Mouse (Mus musculus) heart, embryonic 10.5 days (tissue): ENCODE measurements at regions not wholly inside any gene's neighbourhood (a gene's known extent, or its start where the extent isn't known, plus 50 kb on each side); places are given as distances from the start of the nearest gene placed in this dataset.

Source experiments
- DNase-seq: peaks from one replicate; pipeline ENCODE4 v3.0.0-alpha.2; 2017; ENCODE audit warnings: low spot score
- H3K27ac ChIP-seq: fragments of 300-500 bp; sonication (generic); 2 replicates; pipeline ENCODE4 v1.5.1; 2016; ENCODE audit warnings: mild to moderate bottlenecking
- H3K27me3 ChIP-seq: fragments of 300-500 bp; sonication (generic); 2 replicates; pipeline ENCODE4 v1.6.1; 2016; ENCODE audit warnings: mild to moderate bottlenecking; ENCODE audit not compliant: poor library complexity, insufficient read depth, severe bottlenecking
- H3K36me3 ChIP-seq: fragments of 300-500 bp; sonication (generic); 2 replicates; pipeline ENCODE4 v1.6.1; 2016; ENCODE audit warnings: mild to moderate bottlenecking, moderate library complexity
- H3K4me1 ChIP-seq: fragments of 300-500 bp; sonication (generic); 2 replicates; pipeline ENCODE4 v1.6.1; 2016; ENCODE audit warnings: mild to moderate bottlenecking
- H3K4me3 ChIP-seq: fragments of 300-500 bp; sonication (generic); 2 replicates; pipeline ENCODE4 v1.5.1; 2016; ENCODE audit warnings: mild to moderate bottlenecking, moderate library complexity
- H3K9me3 ChIP-seq: fragments of 300-500 bp; sonication (generic); 2 replicates; pipeline ENCODE4 v1.6.1; 2016; ENCODE audit warnings: mild to moderate bottlenecking, moderate library complexity
- WGBS: fragments of 180-500 bp; shearing (Covaris S2); methylation state at CpG from one replicate; pipeline ENCODE4 v1.1.7; 2016; 5-methylcytosine and 5-hydroxymethylcytosine counted together

DNA sequence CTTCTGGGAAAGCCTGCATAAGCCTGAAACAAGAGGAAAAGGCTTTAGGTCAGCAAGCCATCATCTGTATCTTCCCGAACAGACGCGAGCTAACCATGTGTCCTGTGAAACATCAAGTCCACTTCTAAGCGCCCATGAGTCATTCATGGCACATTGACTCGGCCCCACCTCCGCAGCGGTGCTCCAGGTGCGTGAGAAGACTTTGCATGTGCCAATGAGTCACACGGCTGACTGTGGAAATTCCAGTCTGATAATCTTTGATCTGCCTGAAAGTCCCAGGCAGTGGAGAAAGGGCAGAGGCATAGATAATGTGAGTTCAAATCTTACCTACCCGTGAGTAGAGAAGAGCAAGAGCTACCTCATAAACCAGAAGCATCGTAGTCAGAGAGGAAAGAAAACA, 137.8 kb downstream of the Pfkfb3 start:
- Histone ChIP-seq H3K9me3 (no peaks in the 10 kb centered on the region), H3K27ac (no peak overlapping the region), H3K4me1 (no peaks in the 10 kb centered on the region), H3K27me3 (no peaks in the 10 kb centered on the region), H3K4me3 (no peak overlapping the region), H3K36me3 (no peaks in the 10 kb centered on the region)
- no peak for DNase-seq
- 70% methylated on average over 11 of the region's 11 CpGs for WGBS

DNA sequence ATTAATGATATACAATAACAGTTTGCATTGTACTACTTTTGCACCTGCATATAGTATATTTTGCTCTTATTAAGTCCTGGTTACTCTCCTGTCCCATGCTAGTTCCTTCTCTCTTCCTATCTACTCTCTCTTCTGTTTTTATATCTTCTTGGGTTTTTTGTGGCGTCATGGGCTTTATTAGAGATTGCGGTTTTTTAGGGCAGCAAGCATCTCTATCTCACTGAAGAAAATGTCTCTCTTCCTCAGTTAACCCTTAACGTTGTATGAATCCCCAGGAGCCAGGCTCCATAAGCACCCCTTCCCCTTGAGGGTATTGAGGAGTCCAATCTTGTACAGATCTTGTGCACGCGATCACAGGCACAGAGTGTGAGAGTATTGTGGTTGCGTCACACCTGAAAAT, 141.4 kb downstream of the Pfkfb3 start:
- Histone ChIP-seq H3K36me3 (no peaks in the 10 kb centered on the region), H3K27ac (no peak overlapping the region), H3K4me3 (no peak overlapping the region), H3K9me3 (no peaks in the 10 kb centered on the region), H3K27me3 (no peaks in the 10 kb centered on the region), H3K4me1 (no peaks in the 10 kb centered on the region)
- DNase-seq: peak; percentile 25
- WGBS: 87% methylated on average over 6 of the region's 6 CpGs

DNA sequence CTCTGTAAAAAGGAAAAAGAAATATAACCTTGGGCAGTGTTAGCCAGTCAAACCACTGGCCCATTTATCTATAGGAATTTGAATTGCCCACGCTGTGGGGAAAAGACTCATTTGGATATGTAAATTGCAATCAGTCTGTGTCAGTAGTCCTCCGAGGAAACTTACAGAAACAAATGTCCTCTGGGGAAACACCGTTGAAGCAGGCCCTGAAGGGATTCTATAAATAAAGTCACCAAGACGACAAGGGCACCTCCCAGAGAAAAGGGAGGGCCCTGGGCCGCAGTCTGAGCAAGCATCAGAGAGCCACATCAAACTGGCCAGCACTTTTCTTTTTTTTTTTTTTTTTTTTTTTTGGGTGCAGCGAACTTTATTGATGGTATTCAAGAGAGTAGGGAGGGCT, 145.4 kb downstream of the Pfkfb3 start:
- WGBS: 58% methylated on average over 5 of the region's 6 CpGs

DNA sequence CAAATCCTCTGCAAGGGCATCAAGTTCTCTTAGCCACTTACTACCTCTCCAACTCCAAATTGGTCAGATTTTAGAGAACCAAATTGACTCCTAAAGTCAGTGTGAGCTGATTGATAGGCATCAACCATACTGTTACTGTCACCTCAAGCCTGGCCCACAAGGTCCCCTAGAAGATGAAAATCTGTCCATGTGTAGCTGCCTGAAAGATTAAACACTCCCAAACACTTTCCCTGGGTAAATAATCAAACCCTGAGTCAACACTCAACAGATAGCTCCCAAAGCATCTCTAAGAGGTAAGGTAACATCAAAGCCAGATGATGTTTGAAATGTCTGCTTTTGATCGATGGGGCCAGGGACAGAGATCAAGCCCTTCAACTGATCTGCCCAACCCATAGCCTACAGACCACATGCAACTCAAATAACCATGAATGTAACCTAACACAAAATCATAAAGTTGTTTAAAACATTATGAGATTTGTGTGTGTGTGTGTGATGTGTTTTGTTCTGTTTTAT, 147.7 kb downstream of the Pfkfb3 start:
- Histone ChIP-seq H3K36me3 (no peaks in the 10 kb centered on the region), H3K4me1 (no peaks in the 10 kb centered on the region), H3K27ac (no peak overlapping the region), H3K4me3 (no peak overlapping the region), H3K9me3 (no peaks in the 10 kb centered on the region), H3K27me3 (no peaks in the 10 kb centered on the region)
- WGBS: 85% methylated on average over 1 of the region's 1 CpGs
- DNase-seq: peak; percentile 17

More for the DNA sequence above, 145.4 kb downstream of the Pfkfb3 start:
- H3K9me3 ChIP-seq: no peaks in the 10 kb centered on the region
- no peak overlapping the region for H3K4me3 ChIP-seq
- H3K27me3 ChIP-seq: no peaks in the 10 kb centered on the region
- no peaks in the 10 kb centered on the region for H3K36me3 ChIP-seq
- peak; percentile 25 for DNase-seq
- no peak overlapping the region for H3K27ac ChIP-seq
- no peaks in the 10 kb centered on the region for H3K4me1 ChIP-seq

DNA sequence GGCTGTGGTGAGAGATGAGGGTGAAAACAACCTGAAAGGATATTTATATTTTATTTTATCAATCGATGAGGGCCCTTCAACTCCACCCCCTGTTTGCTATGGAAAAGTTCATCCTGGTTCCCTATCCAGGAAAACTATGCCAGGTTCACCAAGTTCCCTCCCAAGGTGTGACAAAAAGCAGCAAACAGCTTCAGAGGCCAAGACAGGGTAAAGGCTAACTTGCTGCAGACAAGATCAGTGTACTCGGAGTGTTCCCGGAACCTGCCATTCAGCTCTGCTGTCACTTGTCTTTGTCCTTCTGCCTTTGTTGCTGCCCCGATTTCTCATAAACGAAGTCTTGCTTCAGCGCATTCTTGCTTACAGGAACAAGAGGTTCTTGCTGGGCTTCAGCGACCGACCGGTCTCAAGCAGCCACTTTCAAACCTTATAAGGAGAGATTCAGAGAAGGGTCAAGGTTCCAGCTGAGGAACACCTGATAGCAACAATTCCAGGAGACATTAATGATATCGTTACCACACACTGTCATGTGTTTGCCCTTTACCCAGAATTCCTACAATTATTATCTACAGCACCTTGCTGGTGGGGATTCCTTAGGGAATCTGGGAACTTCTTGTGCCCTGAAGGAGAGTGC, 151.5 kb downstream of the Pfkfb3 start:
- H3K27me3 ChIP-seq: no peaks in the 10 kb centered on the region
- H3K4me1 ChIP-seq: 0 out of 2 replicates have a peak, but pooled peaks cover 4% of the 10 kb centered on the region
- H3K36me3 ChIP-seq: no peaks in the 10 kb centered on the region
- DNase-seq: no peak
- H3K4me3 ChIP-seq: no peak overlapping the region
- H3K9me3 ChIP-seq: no peaks in the 10 kb centered on the region
- H3K27ac ChIP-seq: peak overlapping the region; percentile 59; the same call in 1 of the 2 replicates
- 64% methylated on average over 10 of the region's 10 CpGs for WGBS

DNA sequence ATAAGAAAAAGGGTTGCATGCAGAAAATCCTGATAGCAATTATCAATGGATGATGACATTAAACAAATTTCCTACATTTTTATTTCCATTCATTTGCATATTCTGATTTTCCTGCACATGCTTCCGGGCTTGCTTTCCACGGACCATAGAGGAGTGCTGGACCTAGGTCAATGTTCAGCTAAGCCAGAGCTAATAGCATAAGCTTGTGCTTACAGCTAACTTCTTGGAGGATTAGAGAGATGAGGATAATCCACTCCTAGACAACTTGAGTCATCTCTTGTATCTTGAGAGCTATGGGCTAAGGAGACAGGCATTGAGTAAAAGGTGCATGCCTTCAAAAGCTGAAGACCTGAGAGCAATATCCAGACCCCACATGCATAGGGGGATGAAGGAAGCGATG, 154.5 kb downstream of the Pfkfb3 start:
- H3K4me3 ChIP-seq: no peak overlapping the region
- no peaks in the 10 kb centered on the region for H3K27me3 ChIP-seq
- H3K36me3 ChIP-seq: no peaks in the 10 kb centered on the region
- H3K4me1 ChIP-seq: 0 out of 2 replicates have a peak, but pooled peaks cover 4% of the 10 kb centered on the region
- 95% methylated on average over 3 of the region's 3 CpGs for WGBS
- no peak for DNase-seq
- no peak overlapping the region for H3K27ac ChIP-seq
- H3K9me3 ChIP-seq: no peaks in the 10 kb centered on the region

DNA sequence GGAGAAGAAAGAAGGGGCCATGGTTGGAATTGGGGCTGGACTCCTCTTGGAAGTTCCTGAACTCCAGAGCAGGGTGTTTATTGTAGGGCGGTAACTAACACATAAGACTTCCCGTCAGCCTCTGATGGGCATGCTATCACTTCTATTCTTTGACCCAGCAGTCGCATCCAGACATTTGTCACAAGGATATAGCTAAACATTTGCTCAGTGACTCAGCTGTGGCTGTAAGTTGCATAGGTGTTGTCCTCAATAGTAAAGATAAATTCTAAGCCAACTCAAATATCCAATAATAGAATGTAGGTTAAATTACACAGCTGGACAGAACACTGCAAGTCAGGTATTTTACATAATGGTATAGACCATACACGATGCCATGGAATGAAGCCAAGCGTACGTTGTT, 154.9 kb downstream of the Pfkfb3 start:
- WGBS: 78% methylated on average over 6 of the region's 6 CpGs
- no peak overlapping the region for H3K4me3 ChIP-seq
- H3K36me3 ChIP-seq: no peaks in the 10 kb centered on the region
- H3K27ac ChIP-seq: no peak overlapping the region
- no peak for DNase-seq
- H3K4me1 ChIP-seq: 0 out of 2 replicates have a peak, but pooled peaks cover 4% of the 10 kb centered on the region
- H3K27me3 ChIP-seq: no peaks in the 10 kb centered on the region
- H3K9me3 ChIP-seq: no peaks in the 10 kb centered on the region

DNA sequence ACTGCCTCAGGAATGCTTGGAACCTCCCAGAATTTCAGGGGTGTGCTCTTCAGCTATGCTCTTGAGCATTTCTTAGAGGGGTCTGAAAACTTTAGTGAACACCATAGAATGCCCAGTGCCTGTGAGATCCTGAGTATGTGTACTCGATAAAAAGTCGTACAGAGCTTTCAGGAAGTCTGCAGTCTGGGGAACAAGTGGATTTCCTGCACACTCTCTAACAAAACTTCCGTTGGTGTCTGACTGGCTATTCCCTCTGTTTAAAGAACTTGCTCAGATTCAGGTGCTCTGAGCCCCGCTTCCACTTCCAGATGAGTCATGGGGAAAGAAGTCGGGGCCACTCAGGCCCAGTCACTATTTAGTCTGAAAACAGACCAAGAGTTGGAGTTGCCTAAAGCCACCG, 155.5 kb downstream of the Pfkfb3 start:
- no peaks in the 10 kb centered on the region for H3K9me3 ChIP-seq
- 60% methylated on average over 6 of the region's 6 CpGs for WGBS
- H3K27me3 ChIP-seq: no peaks in the 10 kb centered on the region
- DNase-seq: no peak
- 0 out of 2 replicates have a peak overlapping the region, but pooled peaks have one; percentile 3 for H3K27ac ChIP-seq
- no peaks in the 10 kb centered on the region for H3K36me3 ChIP-seq
- H3K4me1 ChIP-seq: 0 out of 2 replicates have a peak, but pooled peaks cover 4% of the 10 kb centered on the region
- no peak overlapping the region for H3K4me3 ChIP-seq

DNA sequence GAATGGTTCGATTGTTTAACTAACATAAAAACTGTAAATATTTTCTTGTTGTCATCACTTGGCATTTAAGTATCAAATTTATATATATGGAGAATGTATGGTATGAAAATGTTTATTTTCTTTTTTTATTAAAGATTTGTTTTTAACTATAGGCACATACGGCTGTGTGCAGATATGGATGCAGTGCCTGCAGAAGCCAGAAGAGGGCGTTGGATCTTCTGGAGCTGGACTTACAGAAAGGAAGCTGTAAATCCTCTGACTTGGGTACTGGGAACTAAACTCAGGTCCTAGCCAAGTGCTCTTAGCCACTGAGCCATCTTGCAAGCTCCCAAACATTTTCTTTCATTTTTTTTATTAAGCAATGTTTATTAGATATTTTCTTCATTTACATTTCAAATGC, 157.0 kb downstream of the Pfkfb3 start:
- 0 out of 2 replicates have a peak, but pooled peaks cover 4% of the 10 kb centered on the region for H3K4me1 ChIP-seq
- 80% methylated on average over 3 of the region's 3 CpGs for WGBS
- no peaks in the 10 kb centered on the region for H3K27me3 ChIP-seq
- DNase-seq: no peak
- H3K36me3 ChIP-seq: no peaks in the 10 kb centered on the region
- no peak overlapping the region for H3K27ac ChIP-seq
- no peaks in the 10 kb centered on the region for H3K9me3 ChIP-seq
- H3K4me3 ChIP-seq: no peak overlapping the region

DNA sequence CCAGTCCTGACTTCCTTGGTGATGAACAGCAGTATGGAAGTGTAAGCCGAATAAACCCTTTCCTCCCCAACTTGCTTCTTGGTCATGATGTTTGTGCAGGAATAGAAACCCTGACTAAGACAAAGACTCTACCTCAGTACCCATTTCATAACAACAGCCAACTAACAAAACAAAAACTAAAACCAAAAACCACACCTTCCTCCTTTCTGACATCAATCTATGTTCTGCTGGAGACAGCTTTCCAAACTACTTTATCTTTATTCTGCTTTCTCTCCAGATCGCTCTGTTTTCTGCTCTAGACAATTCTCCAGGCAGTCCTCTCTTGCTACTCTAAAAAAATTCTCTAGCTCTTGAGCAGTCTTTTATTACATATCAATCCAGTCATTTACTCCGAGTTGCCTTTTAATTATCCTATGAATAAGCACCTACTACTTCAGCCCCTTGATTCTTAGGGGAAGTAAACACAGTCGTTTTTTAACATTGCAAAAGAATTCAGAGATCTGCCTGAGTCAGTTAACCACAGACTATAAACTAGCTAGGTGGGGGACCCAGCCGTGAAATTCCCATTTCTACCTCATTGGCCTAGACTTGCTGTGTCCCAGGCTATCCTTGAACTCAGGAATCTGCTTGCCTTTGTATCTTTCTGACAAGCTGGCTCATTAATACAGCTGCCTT, 159.1 kb downstream of the Pfkfb3 start:
- H3K4me1 ChIP-seq: 0 out of 2 replicates have a peak, but pooled peaks cover 4% of the 10 kb centered on the region
- H3K9me3 ChIP-seq: no peaks in the 10 kb centered on the region
- no peaks in the 10 kb centered on the region for H3K27me3 ChIP-seq
- no peak overlapping the region for H3K27ac ChIP-seq
- H3K36me3 ChIP-seq: no peaks in the 10 kb centered on the region
- DNase-seq: no peak
- no peak overlapping the region for H3K4me3 ChIP-seq
- 75% methylated on average over 5 of the region's 5 CpGs for WGBS

DNA sequence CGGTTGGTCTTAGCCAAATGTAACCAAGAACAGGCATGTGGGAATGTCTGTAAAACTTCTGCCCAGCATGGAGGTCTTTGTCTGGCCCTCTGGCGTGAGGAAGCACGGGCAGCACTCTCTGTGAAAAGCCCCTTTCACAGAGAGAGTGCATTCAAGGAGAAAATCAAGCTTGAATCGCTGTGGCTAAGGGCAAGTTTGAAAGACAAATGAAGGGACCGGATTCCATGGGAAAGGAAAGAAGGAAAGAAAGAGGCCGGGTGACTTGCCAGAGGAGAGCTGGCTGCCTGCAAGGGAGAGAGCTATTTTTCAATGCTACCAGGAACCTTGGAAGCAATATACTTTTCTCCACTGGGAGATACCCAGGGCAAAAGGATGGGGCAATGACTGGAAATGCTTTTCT, 162.2 kb downstream of the Pfkfb3 start:
- no peaks in the 10 kb centered on the region for H3K27me3 ChIP-seq
- no peaks in the 10 kb centered on the region for H3K36me3 ChIP-seq
- no peaks in the 10 kb centered on the region for H3K9me3 ChIP-seq
- no peaks in the 10 kb centered on the region for H3K4me1 ChIP-seq
- no peak for DNase-seq
- H3K4me3 ChIP-seq: no peak overlapping the region
- 67% methylated on average over 6 of the region's 6 CpGs for WGBS
- no peak overlapping the region for H3K27ac ChIP-seq

DNA sequence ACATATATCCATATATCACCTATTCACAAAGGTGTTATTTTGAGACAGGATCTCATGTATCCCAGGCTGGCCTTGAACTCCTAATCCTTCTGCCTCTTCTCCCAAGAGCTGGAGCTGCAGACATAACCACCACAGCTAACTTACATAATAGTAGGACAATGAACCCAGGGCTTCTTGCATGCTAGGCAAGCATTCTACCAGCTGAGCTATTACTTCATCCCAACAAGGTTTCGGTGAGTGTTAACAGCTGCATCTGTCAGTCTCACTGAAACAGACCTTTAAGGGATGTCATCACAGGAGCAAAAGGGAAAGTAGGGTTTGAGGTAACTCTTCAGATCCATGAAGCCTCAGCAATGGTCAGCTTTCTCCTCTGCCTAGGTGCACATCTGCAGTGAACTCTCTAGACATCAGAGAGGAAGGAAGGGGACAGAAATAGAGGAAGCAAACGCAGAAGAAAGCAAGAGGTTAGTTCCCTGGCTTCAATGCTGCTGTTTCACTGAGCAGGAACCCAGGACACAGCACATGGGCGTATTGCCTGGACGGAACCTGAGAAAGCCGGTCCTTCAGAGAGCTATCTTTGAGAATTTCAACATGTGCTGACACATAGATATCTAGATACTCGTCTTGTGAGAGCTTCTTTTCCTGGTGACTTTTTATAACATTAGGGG, 163.1 kb downstream of the Pfkfb3 start:
- Histone ChIP-seq H3K4me1 (no peaks in the 10 kb centered on the region), H3K9me3 (no peaks in the 10 kb centered on the region), H3K4me3 (no peak overlapping the region), H3K27ac (no peak overlapping the region), H3K36me3 (no peaks in the 10 kb centered on the region), H3K27me3 (no peaks in the 10 kb centered on the region)
- DNase-seq: no peak
- WGBS: 65% methylated on average over 6 of the region's 6 CpGs

DNA sequence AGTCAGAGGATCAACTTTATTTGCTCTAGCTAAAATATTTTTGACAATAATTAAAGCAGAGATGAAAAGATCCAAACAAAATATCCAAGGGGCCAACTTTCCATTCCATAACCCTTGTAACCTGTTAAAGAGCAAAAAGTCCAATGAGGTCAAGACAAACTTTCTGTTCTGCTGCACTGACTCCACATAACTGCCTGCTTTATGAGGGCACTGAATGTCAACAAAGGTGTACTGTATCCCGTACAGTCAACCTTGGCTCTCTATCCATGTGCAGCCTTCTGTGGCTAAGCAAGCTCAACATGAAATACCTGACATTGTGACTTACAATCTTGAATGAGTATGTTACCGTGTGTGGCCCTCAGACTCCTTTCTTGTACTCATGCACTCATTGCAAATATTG, 166.3 kb downstream of the Pfkfb3 start:
- Histone ChIP-seq H3K27me3 (no peaks in the 10 kb centered on the region), H3K36me3 (no peaks in the 10 kb centered on the region)
- 85% methylated on average over 2 of the region's 2 CpGs for WGBS

More for the DNA sequence above, 166.3 kb downstream of the Pfkfb3 start:
- no peak for DNase-seq
- Histone ChIP-seq H3K9me3 (no peaks in the 10 kb centered on the region), H3K4me3 (no peak overlapping the region), H3K4me1 (no peaks in the 10 kb centered on the region), H3K27ac (no peak overlapping the region)
